Mouse (Mus musculus) lung, postnatal 36 days (tissue): ENCODE results near the gene Lypla2.
"Not testable (repeated sequence)": the region's sequence is repeated elsewhere in the genome, so short reads cannot be mapped to it uniquely, and the experiment has no call there.

Experiments
- DNase-seq: peaks from one replicate; pipeline ENCODE4 v3.0.0; 2022; ENCODE audit warnings: mixed read lengths

The Lypla2 gene

GRCm38 (mm10) chr4:135972556-135972906, at the start of gene Lypla2:
Lypla2 (minus strand) TSS chr4:135972626.
- DNase-seq, result peak; percentile 92

DNA sequence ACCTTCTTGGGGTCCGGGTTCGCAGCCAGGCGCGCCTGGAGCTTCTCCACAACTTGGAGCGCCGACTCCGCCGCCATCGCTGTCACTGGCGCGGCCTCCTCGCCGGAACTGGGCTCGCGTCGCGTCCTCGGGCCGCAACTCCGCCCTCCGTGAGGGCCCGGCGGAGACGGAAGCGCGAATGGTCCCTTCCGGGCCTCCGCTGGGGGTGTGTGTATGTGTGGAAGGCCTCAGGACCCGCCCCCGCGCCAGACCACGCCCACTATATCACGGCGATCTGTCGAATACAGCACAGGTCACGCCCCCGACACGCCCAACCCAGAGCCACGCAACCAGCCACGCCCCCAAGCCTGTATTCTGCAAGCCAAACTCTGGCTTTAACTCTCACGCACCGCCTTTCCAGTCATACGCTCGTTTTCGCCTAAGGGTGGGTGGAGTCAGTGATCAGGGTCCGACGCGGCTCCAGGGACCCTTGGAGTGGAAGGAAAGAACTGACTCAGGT, 49.2 kb upstream of the Lypla2 start, which contains the start of gene Eloa:
TSS of gene Eloa (minus strand) at position 215 of the 499 bp plus-strand sequence.
- DNase-seq, result peak; percentile 100

- DNase-seq, result peak; percentile 60
These were observed 48.5 kb upstream of the Lypla2 start for GRCm38 (mm10) chr4:136020743-136021548.

DNA sequence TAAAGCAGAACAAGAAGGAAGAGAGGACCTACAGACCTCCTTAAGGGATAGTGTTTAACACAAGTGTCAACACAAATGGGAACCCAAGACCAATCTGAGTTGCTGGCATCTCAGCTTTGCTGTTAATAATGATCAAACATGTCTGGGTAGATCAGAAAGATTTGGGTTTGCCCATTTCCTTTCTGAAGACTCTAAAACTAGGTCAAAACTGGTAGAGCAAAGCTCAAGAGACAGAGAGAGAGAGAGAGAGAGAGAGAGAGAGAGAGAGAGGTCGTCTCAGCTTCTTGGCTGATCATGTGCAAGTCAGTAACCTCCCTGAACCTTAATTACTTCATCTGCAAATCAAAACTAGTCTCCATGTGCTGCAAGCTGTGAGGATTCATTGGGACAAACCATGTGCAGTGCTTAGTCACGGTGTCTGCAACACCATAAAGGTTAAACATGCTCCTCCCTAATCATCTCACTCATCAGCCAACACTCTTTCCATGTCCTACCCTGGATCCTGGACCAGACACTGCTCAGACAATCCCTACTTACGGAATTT, 43.7 kb upstream of the Lypla2 start:
- no peak for DNase-seq

DNA sequence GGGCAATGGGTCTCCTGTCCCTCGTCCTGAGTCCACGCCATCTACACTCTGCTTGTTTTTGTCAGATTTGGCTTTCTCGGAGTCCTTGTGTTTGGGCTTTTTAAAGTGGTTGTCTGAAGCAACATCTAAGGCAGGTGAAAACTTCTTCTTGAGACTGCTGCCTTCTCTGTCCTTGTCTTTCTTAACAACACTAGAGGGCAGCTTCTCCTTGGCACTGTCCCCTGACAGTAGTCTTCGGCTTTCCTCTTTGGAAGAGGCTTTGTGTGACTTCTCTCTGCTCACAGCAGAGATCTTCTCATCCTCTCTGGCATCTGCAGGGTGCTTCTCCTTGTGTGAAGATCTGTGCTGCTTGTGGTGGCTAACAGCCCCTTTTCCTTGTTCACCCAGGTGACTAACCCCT, 38.2 kb upstream of the Lypla2 start:
- DNase-seq, result no peak

- DNase-seq, result no peak
These were observed 36.5 kb upstream of the Lypla2 start for GRCm38 (mm10) chr4:136008782-136009447.

GRCm38 (mm10) chr4:136006821-136007220, 34.4 kb upstream of the Lypla2 start:
- peak; percentile 27 for DNase-seq

GRCm38 (mm10) chr4:136004921-136005320, 32.5 kb upstream of the Lypla2 start:
- no peak for DNase-seq

GRCm38 (mm10) chr4:136004107-136004675, 31.8 kb upstream of the Lypla2 start:
- DNase-seq, result no peak

DNA sequence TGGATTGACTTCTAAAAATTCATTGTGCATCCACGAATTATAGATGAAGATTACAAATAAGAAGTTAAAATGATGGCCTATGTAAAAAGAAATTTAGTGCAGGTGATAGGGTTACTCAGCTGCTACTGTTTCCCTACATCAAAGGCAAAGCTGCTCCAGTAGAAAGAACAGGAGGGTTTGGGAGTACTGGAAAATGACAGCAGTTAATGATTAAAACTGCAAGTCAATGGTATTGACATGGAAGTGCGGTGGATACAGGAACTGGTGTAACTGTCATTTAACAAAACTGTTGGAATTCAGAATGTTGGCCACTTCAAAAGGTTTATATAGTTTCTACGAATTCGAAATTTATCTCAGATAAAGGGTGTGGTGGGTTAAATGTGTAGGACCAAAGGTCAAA, 22.7 kb upstream of the Lypla2 start:
- DNase-seq, result no peak

- no peak for DNase-seq
These were observed 21.5 kb upstream of the Lypla2 start for GRCm38 (mm10) chr4:135993941-135994340.

- no peak for DNase-seq
These were observed 15.3 kb upstream of the Lypla2 start for GRCm38 (mm10) chr4:135987714-135988113.

DNA sequence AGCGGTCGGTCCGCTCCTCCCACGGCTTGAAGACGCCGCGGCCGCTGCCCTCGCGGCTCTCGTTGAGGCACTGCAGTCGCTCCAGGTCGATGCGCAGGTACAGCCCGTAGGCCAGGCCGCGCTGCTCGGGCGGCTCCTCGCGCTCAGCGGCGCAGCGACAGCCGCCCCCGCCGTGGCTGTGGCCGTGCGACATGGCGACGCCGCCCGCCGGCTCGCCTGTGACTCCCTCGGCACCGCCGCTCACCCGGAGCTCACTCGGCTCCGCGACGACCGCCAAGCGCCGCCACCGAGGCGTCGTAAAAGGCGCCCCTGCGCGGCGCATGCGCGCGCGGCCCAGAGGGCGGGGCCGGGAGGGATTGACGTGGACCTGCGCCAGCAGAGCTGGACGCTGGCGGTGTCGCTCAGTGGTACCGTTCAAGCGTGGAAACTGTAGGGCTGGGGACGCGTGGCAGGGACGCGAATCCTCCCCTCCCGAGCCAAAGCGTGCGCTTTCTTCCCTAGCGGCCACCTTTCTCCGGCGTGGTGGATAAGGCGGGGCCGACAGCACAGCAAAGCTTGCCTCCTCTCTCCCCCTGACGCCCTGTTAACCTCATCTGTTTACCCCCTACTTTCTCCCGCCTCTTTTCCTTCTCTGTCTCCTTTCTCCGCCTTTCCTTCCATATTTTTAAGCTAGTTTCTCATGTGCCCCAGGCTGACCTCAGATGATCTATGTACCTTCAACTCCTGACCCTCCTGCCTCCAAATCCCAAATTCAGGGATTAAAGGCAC, 14.7 kb upstream of the Lypla2 start, which contains the start of gene Pithd1:
TSS of gene Pithd1 (minus strand) at position 322 of the 768 bp plus-strand sequence.
- DNase-seq, result peak; percentile 94

DNA sequence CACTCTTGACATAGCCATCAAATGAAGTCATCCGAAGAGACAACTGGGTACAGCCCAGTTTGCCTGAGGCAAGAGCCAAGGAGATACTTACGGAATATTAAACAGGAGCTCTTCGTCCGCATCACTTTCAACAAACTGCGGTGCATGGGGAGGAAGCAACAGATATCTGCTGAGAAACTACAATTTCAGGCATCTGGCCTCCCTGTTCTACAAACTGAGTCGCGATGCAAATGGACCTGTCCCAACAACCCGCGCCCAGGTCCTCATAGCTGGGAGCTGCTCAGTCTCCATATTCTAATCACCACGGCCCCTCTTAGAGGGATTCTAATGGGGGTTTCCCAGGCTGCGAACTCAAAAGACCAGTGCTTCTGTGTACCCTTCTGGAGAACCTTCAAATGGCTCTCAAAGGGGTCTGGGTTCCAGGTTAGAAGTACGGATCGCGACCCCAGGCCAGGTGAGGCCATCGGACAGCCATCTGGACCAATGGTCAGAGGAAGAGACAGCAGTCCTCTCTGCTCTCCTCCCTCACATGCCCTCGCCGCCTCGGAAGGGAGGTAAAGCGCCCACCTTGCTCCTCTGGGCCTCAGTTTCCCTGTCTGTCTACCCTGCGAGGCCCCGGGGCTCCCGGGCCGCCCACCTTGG, 14.0 kb upstream of the Lypla2 start:
- DNase-seq, result no peak

DNA sequence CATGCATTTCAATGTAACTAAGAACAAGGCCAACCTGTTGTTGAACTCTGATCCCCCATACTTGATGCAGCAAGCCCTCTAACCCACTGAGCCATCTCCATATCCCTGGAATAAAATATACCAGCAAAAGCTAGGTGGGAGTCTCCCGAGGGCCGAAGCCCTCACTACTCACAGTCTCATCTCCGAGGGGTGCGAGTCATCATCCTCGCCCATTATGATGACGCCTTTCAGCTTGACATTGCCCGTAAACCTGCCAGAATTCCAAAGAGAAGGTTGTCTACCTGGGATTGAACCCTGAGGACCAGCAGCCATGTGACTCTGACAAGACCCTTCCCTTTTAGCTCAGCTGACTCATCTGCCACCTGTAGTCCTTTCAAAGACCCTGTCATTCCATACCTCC, 13.3 kb upstream of the Lypla2 start:
- DNase-seq, result no peak

GRCm38 (mm10) chr4:135985193-135985592, 12.8 kb upstream of the Lypla2 start:
- no peak for DNase-seq

DNA sequence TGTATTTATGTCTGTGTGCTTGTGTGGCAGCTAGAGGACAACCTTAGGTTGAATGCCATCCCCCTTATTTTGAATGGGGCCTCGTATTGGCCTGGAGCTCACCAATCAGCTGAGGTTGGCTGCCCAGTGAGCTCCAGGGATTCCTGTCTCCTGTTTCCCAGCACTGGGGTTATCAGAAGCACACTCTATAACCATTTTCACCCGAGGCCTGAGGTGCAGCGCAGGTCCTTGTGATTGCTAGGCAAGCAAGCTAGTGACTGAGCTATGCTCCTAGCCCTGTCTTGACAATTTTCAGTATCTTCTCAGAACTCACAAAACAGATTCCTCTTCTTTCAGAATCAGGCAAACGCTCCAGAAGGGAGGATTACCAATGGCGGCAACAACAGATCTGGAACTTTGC, 12.1 kb upstream of the Lypla2 start:
- DNase-seq, result no peak

DNA sequence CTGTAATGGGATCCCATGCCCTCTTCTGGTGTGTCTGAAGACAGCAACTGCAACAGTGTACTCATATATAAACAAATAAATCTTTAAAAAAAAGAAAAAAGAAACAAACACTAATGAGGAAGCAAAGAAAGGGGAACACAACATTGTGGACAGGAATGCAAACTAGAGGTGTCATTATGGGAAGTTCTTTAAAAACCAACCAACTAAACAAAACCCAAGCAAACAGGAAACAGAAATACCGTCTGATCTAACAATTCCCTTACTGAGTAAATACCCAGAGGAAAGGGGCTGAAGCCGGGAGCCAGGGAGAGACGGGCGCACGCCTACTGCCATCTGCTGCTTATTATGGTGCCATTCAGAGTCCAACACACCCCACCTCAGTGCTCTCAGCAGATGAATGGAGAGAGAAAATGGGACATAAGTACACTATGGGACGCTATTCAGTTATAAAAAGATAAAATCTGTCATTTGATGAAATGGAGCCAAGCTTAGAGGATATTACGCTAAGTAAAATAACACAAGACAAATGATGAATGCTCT, 9.2 kb upstream of the Lypla2 start:
- no peak for DNase-seq

DNA sequence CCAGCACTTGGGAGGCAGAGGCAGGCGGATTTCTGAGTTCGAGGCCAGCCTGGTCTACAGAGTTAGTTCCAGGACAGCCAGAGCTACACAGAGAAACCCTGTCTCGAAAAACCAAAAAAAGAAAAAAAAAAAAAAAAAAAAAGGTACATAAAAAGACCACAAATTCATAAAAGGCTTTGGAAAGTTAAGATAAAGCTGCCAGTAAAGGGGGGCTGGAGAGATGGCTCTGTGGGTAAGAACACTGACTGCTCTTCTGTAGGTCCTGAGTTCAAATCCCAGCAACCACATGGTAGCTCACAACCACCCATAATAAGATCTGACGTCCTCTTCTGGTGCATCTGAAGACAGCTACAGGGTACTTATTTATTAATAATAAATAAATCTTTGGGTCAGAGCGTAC, 7.8 kb upstream of the Lypla2 start:
- not testable (repeated sequence) for DNase-seq

GRCm38 (mm10) chr4:135976146-135976545, 3.7 kb upstream of the Lypla2 start:
- DNase-seq, result no peak

DNA sequence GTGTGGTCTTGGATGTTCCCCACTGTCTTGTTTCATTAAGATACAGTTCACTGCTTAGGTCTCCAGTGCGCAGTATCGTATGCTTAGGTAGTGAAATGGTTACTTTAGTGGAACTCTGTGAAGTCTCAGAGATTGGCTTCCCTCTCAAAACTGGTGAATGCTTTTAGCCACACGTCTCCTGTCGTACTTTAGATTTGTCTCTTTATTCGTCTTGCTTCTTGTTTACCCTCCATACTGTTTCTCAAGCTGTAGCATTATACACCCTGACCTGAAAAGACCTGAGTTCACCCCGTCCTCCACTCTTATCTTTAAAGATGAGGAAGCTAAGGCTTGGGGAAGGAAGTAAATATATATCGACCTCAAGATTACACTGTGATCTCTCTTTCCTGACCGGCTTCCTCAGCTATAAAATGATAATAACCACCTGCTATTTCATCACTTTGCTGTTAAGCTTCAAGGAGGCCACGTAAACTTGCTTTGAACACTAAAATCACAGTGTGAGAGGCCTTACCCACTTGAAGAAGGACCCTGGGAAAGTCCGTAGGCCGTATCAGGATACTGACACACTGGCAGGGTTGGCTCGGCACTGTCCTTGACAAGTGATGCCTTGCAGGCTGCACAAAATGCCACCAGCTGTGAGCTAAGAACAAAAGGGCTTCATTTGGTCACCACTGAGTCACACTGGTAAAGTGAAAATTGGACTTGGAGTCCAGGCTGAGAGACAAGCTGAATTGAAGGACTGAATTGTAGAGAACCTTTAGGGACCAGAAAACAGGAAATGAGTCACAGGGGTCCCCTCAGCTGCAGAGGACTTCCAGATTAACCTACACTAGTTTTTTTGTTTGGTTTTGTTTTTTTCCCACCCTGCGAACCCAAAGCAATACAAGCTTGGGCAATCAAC, 735 bp upstream of the Lypla2 start:
- DNase-seq, result no peak
